Mouse (Mus musculus) small intestine, adult 2 months (tissue): ENCODE data around the gene Kat6b. TPM values are rescaled to one million over a fixed set of nuclear protein-coding genes. Genes with fewer than 3 reads are reported as not detected.

Source experiments
- H3K27ac ChIP-seq: fragments of 200-500 bp; 2 replicates; pipeline ENCODE4 v1.5.1; 2012; ENCODE audit warnings: low read depth, low read length, control low read depth, inconsistent platforms; ENCODE audit not compliant: insufficient read depth
- H3K27me3 ChIP-seq: fragments of 200-500 bp; 2 replicates; pipeline ENCODE4 v1.6.1; 2012; ENCODE audit warnings: mild to moderate bottlenecking, moderate library complexity, low read length, inconsistent platforms; ENCODE audit not compliant: control insufficient read depth, insufficient read depth
- H3K36me3 ChIP-seq: fragments of 200-500 bp; 2 replicates; pipeline ENCODE4 v1.6.1; 2012; ENCODE audit warnings: mild to moderate bottlenecking, low read length, control low read depth, inconsistent platforms; ENCODE audit not compliant: control insufficient read depth, insufficient read depth
- H3K4me1 ChIP-seq: fragments of 200-500 bp; 2 replicates; pipeline ENCODE4 v1.6.1; 2012; ENCODE audit warnings: low read length, inconsistent platforms, mixed read lengths; ENCODE audit not compliant: control insufficient read depth, insufficient read depth, insufficient read length
- H3K4me3 ChIP-seq: fragments of 200-500 bp; 2 replicates; pipeline ENCODE4 v1.5.1; 2012; ENCODE audit warnings: low read depth, mild to moderate bottlenecking, control low read depth, inconsistent platforms, low read length, moderate library complexity
- CTCF ChIP-seq: fragments of 200-500 bp; IDR thresholded peaks from 2 replicates; pipeline ENCODE4 v1.5.1; 2012; ENCODE audit warnings: low read depth, mild to moderate bottlenecking, control low read depth, inconsistent platforms, low read length, moderate library complexity, mixed read lengths; ENCODE audit not compliant: insufficient replicate concordance, insufficient read length; ENCODE audit errors: extremely low read depth
- POLR2A ChIP-seq: fragments of 200-500 bp; IDR thresholded peaks from 2 replicates; pipeline ENCODE4 v1.6.1; 2012; ENCODE audit warnings: low read depth, mild to moderate bottlenecking, control low read depth, inconsistent platforms, low read length, moderate library complexity
- WGBS: fragments of 180-500 bp; shearing (Covaris S2); methylation state at CpG from one replicate; pipeline ENCODE4 v1.1.7; 2018; 5-methylcytosine and 5-hydroxymethylcytosine counted together
- polyA plus RNA-seq: library from polyadenylated mRNA; depleted of rRNA; stranded (reverse); fragments of >200 nt; gene quantifications from 2 replicates; pipeline ENCODE4 v1.2.3, GENCODE M21; 2012; rRNA removed

The Kat6b gene
- polyA plus RNA-seq, 1 experiment = 8.3 TPM

GRCm38 (mm10) chr14:21706759-21707571 lies 225.7 kb downstream of the Kat6b start:
- no peaks in the 10 kb centered on the region for H3K36me3 ChIP-seq
- no peaks in the 10 kb centered on the region for H3K4me1 ChIP-seq
- TF ChIP-seq CTCF (no peak), POLR2A (no peak)
- WGBS = 62% methylated on average over 12 of the region's 12 CpGs
- H3K27ac ChIP-seq = no peak overlapping the region
- no peak overlapping the region for H3K4me3 ChIP-seq
- H3K27me3 ChIP-seq = no peaks in the 10 kb centered on the region

GRCm38 (mm10) chr14:21709545-21709944 lies 228.3 kb downstream of the Kat6b start:
- H3K27ac ChIP-seq = no peak overlapping the region
- no peaks in the 10 kb centered on the region for H3K27me3 ChIP-seq
- no peak overlapping the region for H3K4me3 ChIP-seq
- 85% methylated on average over 2 of the region's 2 CpGs for whole genome bisulfite sequencing
- no peaks in the 10 kb centered on the region for H3K4me1 ChIP-seq
- H3K36me3 ChIP-seq = no peaks in the 10 kb centered on the region
- TF ChIP-seq CTCF (no peak), POLR2A (no peak)

GRCm38 (mm10) chr14:21711231-21711630 lies 230.0 kb downstream of the Kat6b start:
- TF ChIP-seq POLR2A (no peak), CTCF (no peak)
- Histone ChIP-seq H3K4me1 (no peaks in the 10 kb centered on the region), H3K27ac (no peak overlapping the region), H3K27me3 (no peaks in the 10 kb centered on the region), H3K4me3 (no peak overlapping the region), H3K36me3 (no peaks in the 10 kb centered on the region)
- 70% methylated on average over 2 of the region's 2 CpGs for WGBS

GRCm38 (mm10) chr14:21714486-21714885 lies 233.3 kb downstream of the Kat6b start, which contains the start of gene Dupd1:
Gene Dupd1, minus strand, starts transcription at chr14:21714576.
- no peaks in the 10 kb centered on the region for H3K4me1 ChIP-seq
- WGBS = 82% methylated on average over 5 of the region's 5 CpGs
- TF ChIP-seq CTCF (no peak), POLR2A (no peak)
- H3K4me3 ChIP-seq = no peak within 1 kb of the TSS
- H3K36me3 ChIP-seq = no peaks in the 10 kb centered on the region
- no peaks in the 10 kb centered on the region for H3K27me3 ChIP-seq
- H3K27ac ChIP-seq = no peak within 1 kb of the TSS

GRCm38 (mm10) chr14:21719646-21720383 lies 238.6 kb downstream of the Kat6b start:
- TF ChIP-seq CTCF (no peak), POLR2A (no peak)
- no peaks in the 10 kb centered on the region for H3K27me3 ChIP-seq
- H3K36me3 ChIP-seq = no peaks in the 10 kb centered on the region
- no peak overlapping the region for H3K4me3 ChIP-seq
- 48% methylated on average over 17 of the region's 17 CpGs for WGBS
- no peaks in the 10 kb centered on the region for H3K4me1 ChIP-seq
- H3K27ac ChIP-seq = no peak overlapping the region

GRCm38 (mm10) chr14:21720430-21721205 lies 239.4 kb downstream of the Kat6b start:
- Histone ChIP-seq H3K36me3 (no peaks in the 10 kb centered on the region), H3K27ac (no peak overlapping the region), H3K4me3 (no peak overlapping the region), H3K4me1 (no peaks in the 10 kb centered on the region), H3K27me3 (no peaks in the 10 kb centered on the region)
- TF ChIP-seq CTCF (no peak), POLR2A (no peak)
- WGBS = 80% methylated on average over 4 of the region's 4 CpGs

Other genes with a start within 250 kb of the Kat6b start
- gene Dupd1, start 233.1 kb downstream of the Kat6b start, polyA plus RNA-seq = not detected in 2 replicates